Mouse (Mus musculus) heart, embryonic 16.5 days (tissue): ENCODE measurements around the gene Tssk1. TPM values are rescaled to one million over a fixed set of nuclear protein-coding genes. Genes with fewer than 3 reads are reported as not detected.

ENCODE experiments used
- ATAC-seq: fragments of 200-750 bp; cut with Nextera tagmentation; replicated peaks from 2 replicates; pipeline ENCODE4 v1.8.0; 2017; ENCODE audit warnings: moderate number of reproducible peaks; ENCODE audit not compliant: insufficient read depth, low FRiP score; ENCODE audit errors: extremely low read depth
- H3K27ac ChIP-seq: fragments of 300-500 bp; sonication (generic); 2 replicates; pipeline ENCODE4 v1.5.1; 2014; ENCODE audit warnings: mild to moderate bottlenecking, low read length, control low read depth, moderate library complexity
- H3K27me3 ChIP-seq: fragments of 300-500 bp; sonication (generic); 2 replicates; pipeline ENCODE4 v1.6.1; 2014; ENCODE audit warnings: low read length, mixed read lengths; ENCODE audit not compliant: control insufficient read depth, insufficient read depth
- H3K36me3 ChIP-seq: fragments of 300-500 bp; sonication (generic); 2 replicates; pipeline ENCODE4 v1.6.1; 2014; ENCODE audit not compliant: control insufficient read depth, insufficient read depth
- H3K4me1 ChIP-seq: fragments of 300-500 bp; sonication (generic); 2 replicates; pipeline ENCODE4 v1.6.1; 2014; ENCODE audit warnings: low read length, mixed read lengths; ENCODE audit not compliant: control insufficient read depth, insufficient read depth
- H3K4me2 ChIP-seq: fragments of 300-500 bp; sonication (generic); 2 replicates; pipeline ENCODE4 v1.6.1; 2014; ENCODE audit warnings: low read depth, mild to moderate bottlenecking, control low read depth, low read length
- H3K4me3 ChIP-seq: fragments of 300-500 bp; sonication (generic); 2 replicates; pipeline ENCODE4 v1.5.1; 2014; ENCODE audit warnings: mild to moderate bottlenecking, control low read depth, low read length
- H3K9ac ChIP-seq: fragments of 300-500 bp; sonication (generic); 2 replicates; pipeline ENCODE4 v1.6.1; 2014; ENCODE audit warnings: low read length, control low read depth
- H3K9me3 ChIP-seq: fragments of 300-500 bp; sonication (generic); replicated peaks from 2 replicates; pipeline ENCODE4 v1.6.1; 2016; ENCODE audit warnings: low read length; ENCODE audit not compliant: control insufficient read depth
- WGBS: fragments of 180-500 bp; shearing (Covaris S2); extraction: QIAGEN DNeasy Blood & Tissue Kit; methylation state at CpG from one replicate; pipeline ENCODE4 v1.1.7; 2014; 5-methylcytosine and 5-hydroxymethylcytosine counted together
- polyA plus RNA-seq: library from polyadenylated mRNA; unstranded; fragments of >200 nt; fragmentation: Nextera tagmentation; extraction: Ambion mirVana; gene quantifications from 2 replicates; pipeline ENCODE4 v1.2.1, GENCODE M21; 2015

The Tssk1 gene
- polyA plus RNA-seq, 1 experiment from 2014 or later = 0.05 TPM

DNA sequence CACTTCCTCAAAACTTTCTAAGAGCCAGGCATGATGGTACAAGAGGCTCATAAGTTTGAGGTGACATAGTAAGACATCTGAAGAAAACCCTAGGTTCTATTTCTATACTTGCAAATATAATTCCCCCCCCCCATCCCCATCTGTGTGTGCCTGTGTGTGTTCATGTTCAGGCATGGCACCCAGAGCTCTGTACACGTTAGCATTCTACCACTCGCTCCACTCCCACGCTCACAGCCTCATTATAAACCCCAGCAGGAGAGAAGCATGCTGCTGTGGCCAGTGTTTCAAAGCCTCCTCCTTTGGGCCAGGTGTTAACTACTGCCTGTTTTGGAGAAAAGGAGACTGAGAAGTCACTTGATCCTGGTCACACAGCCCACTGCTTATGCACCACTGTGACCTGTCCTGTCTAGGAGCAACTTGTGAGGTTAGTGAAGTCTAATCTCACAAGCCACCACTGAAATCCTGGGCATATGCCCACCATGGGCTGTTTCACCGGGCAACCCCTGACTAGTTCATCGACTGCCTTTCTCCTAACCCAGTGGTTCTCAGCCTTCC, 38.0 kb downstream of the Tssk1 start:
- no peak for ATAC-seq
- H3K36me3 ChIP-seq = no peaks in the 10 kb centered on the region
- no peak overlapping the region for H3K27ac ChIP-seq
- no peak overlapping the region for H3K4me3 ChIP-seq
- no peaks in the 10 kb centered on the region; the same call in 1 of the 2 replicates for H3K4me1 ChIP-seq
- H3K27me3 ChIP-seq = peaks cover 1% of the 10 kb centered on the region; the same call in 1 of the 2 replicates
- 62% methylated on average over 5 of the region's 5 CpGs for WGBS
- H3K9me3 ChIP-seq = no peaks in the 10 kb centered on the region
- no peak overlapping the region for H3K4me2 ChIP-seq
- no peak overlapping the region for H3K9ac ChIP-seq

DNA sequence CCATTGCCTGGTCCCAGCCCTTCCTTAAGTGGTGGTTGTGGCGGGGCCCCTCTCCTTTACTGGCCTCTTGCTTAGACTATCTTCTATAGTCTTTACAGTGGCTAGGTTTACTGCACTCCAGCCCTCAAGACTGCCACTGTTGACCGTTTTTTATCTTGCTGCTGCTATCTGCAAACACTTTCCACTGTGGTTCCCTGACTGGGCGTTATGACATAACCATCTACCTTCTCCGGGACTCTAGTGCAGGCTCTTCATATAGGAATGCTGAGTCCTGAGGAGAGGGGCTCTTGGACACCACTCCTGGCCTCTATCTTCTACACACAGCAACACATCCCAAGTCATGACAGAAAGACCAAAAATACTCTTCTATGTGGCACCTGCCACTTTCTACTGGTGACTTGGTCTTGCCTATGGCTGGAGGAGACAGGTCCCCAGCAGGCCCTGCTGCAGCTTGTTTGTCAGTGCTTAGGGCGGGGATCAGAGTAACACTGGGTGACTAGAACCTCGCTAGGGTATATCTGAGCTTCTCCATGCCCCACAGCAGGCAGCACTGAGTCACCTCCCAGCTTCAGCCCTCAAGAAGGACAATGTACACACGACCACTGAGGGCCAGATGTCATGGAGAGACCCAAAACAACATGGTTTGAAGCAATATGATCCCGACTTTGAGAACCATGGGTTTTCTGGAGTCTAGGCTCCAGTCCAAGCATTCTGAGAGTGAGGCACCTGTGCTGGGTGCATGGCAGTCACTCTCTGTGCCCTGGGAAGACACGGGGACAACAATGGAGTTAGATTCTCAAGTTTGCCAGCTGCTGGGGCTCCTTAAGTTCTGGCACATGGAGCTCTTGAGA, 39.8 kb downstream of the Tssk1 start:
- Histone ChIP-seq H3K4me2 (no peak overlapping the region), H3K9me3 (no peaks in the 10 kb centered on the region), H3K27me3 (peaks cover 4% of the 10 kb centered on the region; the same call in 1 of the 2 replicates), H3K4me1 (no peaks in the 10 kb centered on the region), H3K27ac (no peak overlapping the region), H3K4me3 (no peak overlapping the region), H3K9ac (no peak overlapping the region), H3K36me3 (no peaks in the 10 kb centered on the region)
- 46% methylated on average over 9 of the region's 9 CpGs for WGBS
- ATAC-seq = no peak

DNA sequence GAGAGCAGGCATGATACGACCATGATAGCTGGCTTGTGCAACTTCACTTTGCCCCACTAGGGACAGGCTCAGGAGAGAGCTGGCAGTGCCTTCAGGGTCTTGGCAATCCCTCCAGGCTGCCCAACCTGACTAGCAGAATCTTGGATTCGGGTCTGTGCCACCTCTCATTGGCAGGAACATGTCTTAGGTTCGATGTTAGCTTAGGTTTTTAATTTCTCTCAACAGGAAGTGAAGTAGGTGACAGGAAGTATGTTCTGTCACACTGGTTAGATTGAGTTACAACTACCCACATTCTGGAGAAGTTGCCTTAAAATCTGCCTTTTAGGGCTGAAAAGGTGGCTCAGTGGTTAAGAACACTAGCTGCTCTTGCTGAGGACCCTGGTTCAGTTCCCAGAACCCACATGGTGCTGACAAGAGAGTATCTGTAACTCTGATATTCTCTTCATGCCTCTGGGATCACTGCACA, 40.5 kb downstream of the Tssk1 start:
- 53% methylated on average over 3 of the region's 3 CpGs for WGBS
- Histone ChIP-seq H3K9ac (no peak overlapping the region), H3K4me1 (no peaks in the 10 kb centered on the region), H3K4me3 (no peak overlapping the region), H3K27ac (no peak overlapping the region), H3K9me3 (no peaks in the 10 kb centered on the region), H3K36me3 (no peaks in the 10 kb centered on the region), H3K4me2 (no peak overlapping the region), H3K27me3 (peaks cover 4% of the 10 kb centered on the region; the same call in 1 of the 2 replicates)
- ATAC-seq = no peak

GRCm38 (mm10) chr16:17936776-17937175, 42.8 kb downstream of the Tssk1 start:
- H3K9me3 ChIP-seq = no peaks in the 10 kb centered on the region
- H3K4me3 ChIP-seq = no peak overlapping the region
- no peaks in the 10 kb centered on the region for H3K36me3 ChIP-seq
- no peak overlapping the region for H3K27ac ChIP-seq
- peaks cover 4% of the 10 kb centered on the region; the same call in 1 of the 2 replicates for H3K27me3 ChIP-seq
- no peak overlapping the region for H3K9ac ChIP-seq
- 63% methylated on average over 10 of the region's 10 CpGs for WGBS
- ATAC-seq = no peak
- H3K4me2 ChIP-seq = no peak overlapping the region
- no peaks in the 10 kb centered on the region for H3K4me1 ChIP-seq

DNA sequence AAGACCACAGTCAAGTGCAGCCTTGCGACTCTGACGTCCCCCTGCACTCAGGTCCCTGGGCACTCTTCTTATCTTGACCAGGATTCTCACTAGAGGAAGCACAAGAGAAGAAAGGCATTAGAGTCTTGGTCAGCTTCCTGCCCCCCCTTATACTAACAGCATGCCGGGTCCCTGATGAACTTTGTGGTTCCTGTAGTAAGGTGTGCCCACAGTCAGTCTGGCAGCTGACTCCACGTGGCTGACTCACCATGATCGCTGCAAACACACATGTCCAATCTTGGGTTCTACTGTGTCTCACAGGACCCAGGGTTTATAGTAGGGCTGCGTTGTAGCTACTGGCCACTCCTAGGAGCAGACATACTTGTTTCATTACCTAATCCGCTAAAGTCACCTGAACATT, 44.2 kb downstream of the Tssk1 start:
- Histone ChIP-seq H3K4me1 (no peaks in the 10 kb centered on the region), H3K4me2 (no peak overlapping the region), H3K36me3 (no peaks in the 10 kb centered on the region), H3K4me3 (no peak overlapping the region), H3K27ac (no peak overlapping the region), H3K9ac (no peak overlapping the region), H3K27me3 (peaks cover 4% of the 10 kb centered on the region; the same call in 1 of the 2 replicates), H3K9me3 (no peaks in the 10 kb centered on the region)
- ATAC-seq = no peak
- WGBS = 45% methylated on average over 7 of the region's 7 CpGs

- no peak overlapping the region for H3K27ac ChIP-seq
- no peaks in the 10 kb centered on the region for H3K4me1 ChIP-seq
- 12% methylated on average over 7 of the region's 7 CpGs for WGBS
- no peaks in the 10 kb centered on the region for H3K9me3 ChIP-seq
- H3K4me2 ChIP-seq = no peak overlapping the region
- no peak overlapping the region for H3K4me3 ChIP-seq
- ATAC-seq = peak; percentile 63; the same call in 1 of the 2 replicates
- peaks cover 4% of the 10 kb centered on the region; the same call in 1 of the 2 replicates for H3K27me3 ChIP-seq
- H3K9ac ChIP-seq = 0 out of 2 replicates have a peak overlapping the region, but pooled peaks have one; percentile 22
- no peaks in the 10 kb centered on the region for H3K36me3 ChIP-seq
Observed at GRCm38 (mm10) chr16:17938821-17939220, 44.8 kb downstream of the Tssk1 start.

DNA sequence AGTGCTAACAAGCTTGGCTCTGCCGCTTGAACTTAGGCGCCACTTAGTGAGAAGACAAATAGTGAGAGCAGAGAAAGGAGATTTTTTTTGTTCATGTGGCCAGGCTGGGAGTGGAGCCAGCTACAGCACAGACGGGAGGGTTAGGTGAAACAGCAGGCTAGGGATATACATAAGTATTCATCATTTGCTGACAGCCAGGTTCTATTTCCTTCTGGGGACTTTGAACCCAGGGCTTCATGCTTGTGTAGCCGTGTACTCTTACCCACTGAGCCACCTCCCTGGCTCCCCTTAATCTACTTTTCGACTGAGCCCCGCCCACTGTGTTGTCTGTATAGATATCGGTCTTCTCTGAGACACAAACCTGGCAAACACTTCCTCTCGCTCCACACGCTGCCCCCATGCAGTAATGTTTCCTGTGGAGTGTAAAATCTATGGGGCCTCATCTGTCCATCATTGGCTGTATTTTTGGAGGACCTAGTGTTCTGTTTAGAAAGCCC, 45.3 kb downstream of the Tssk1 start:
- 39% methylated on average over 9 of the region's 9 CpGs for WGBS
- no peak overlapping the region; the same call in 1 of the 2 replicates for H3K27ac ChIP-seq
- peaks cover 4% of the 10 kb centered on the region; the same call in 1 of the 2 replicates for H3K27me3 ChIP-seq
- no peaks in the 10 kb centered on the region for H3K36me3 ChIP-seq
- no peak overlapping the region for H3K4me3 ChIP-seq
- no peaks in the 10 kb centered on the region for H3K4me1 ChIP-seq
- no peak for ATAC-seq
- 0 out of 2 replicates have a peak overlapping the region, but pooled peaks have one; percentile 22 for H3K9ac ChIP-seq
- H3K4me2 ChIP-seq = no peak overlapping the region
- H3K9me3 ChIP-seq = no peaks in the 10 kb centered on the region

DNA sequence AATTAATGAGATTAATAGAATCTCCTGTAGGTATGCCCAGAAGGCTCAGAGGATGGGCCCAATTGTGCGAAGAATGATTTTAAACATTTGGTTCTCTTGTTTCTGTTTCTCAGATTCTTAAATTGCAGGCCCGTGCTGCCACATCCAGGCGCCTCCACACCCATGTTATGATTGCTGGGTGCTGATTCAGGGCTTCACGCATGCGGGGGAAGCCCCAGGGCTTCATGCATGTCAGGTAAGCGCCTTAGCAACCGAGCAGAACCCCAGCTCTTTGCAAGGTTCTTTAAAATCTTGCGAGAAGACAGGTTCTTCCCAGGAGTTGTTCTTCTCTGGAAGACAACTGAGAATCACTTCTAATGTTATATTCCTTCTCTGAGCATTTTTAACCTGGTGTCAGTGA, 49.4 kb downstream of the Tssk1 start:
- no peak overlapping the region for H3K27ac ChIP-seq
- H3K36me3 ChIP-seq = no peaks in the 10 kb centered on the region
- H3K4me1 ChIP-seq = no peaks in the 10 kb centered on the region
- no peaks in the 10 kb centered on the region for H3K9me3 ChIP-seq
- WGBS = 62% methylated on average over 8 of the region's 8 CpGs
- no peak for ATAC-seq
- H3K27me3 ChIP-seq = no peaks in the 10 kb centered on the region
- no peak overlapping the region for H3K9ac ChIP-seq
- no peak overlapping the region for H3K4me3 ChIP-seq
- no peak overlapping the region for H3K4me2 ChIP-seq
